Mouse (Mus musculus): Measurements from ENCODE around the gene Ears2. TPM values are rescaled to one million over a fixed set of nuclear protein-coding genes. Genes with fewer than 3 reads are reported as not detected.
"Not testable (repeated sequence)": the region's sequence is repeated elsewhere in the genome, so short reads cannot be mapped to it uniquely, and the experiment has no call there.

The Ears2 gene
- polyA plus RNA-seq (2015; fragmentation: Nextera tagmentation; extraction: Ambion mirVana): 15.4 and 16.2 TPM in 2 replicates

GRCm38 (mm10) chr7:122066945-122067516 is at the start of gene Ears2, which contains the start of gene Ubfd1:
Gene Ears2, minus strand, starts transcription at chr7:122067263.
Gene Ubfd1, plus strand, starts transcription at chr7:122067175.
- Histone ChIP-seq H3K36me3 (peaks cover 40% of the 10 kb centered on the region), H3K27ac (peak within 1 kb of the TSS; percentile 92), H3K4me2 (replicated peaks) (peak within 1 kb of the TSS; percentile 76), H3K9me3 (no peaks in the 10 kb centered on the region), H3K4me3 (peak within 1 kb of the TSS; percentile 100), H3K9ac (peak within 1 kb of the TSS; percentile 99), H3K27me3 (no peaks in the 10 kb centered on the region), H3K4me1 (peaks cover 30% of the 10 kb centered on the region)
- under 1% methylated on average over 59 of the region's 60 CpGs for WGBS
- peak; percentile 98 for ATAC-seq (ENCODE audit: low FRiP score, low read depth)

GRCm38 (mm10) chr7:122108206-122108605 is 41.1 kb upstream of the Ears2 start:
- H3K27me3 ChIP-seq: no peaks in the 10 kb centered on the region
- no peak overlapping the region for H3K9ac ChIP-seq
- H3K36me3 ChIP-seq: peaks cover 45% of the 10 kb centered on the region
- no peak overlapping the region for H3K4me2 ChIP-seq (replicated peaks)
- no peak overlapping the region for H3K4me3 ChIP-seq
- WGBS: 93% methylated on average over 6 of the region's 6 CpGs
- H3K9me3 ChIP-seq: no peaks in the 10 kb centered on the region
- no peak overlapping the region for H3K27ac ChIP-seq
- ATAC-seq (ENCODE audit: low FRiP score, low read depth): no peak
- no peaks in the 10 kb centered on the region for H3K4me1 ChIP-seq

DNA sequence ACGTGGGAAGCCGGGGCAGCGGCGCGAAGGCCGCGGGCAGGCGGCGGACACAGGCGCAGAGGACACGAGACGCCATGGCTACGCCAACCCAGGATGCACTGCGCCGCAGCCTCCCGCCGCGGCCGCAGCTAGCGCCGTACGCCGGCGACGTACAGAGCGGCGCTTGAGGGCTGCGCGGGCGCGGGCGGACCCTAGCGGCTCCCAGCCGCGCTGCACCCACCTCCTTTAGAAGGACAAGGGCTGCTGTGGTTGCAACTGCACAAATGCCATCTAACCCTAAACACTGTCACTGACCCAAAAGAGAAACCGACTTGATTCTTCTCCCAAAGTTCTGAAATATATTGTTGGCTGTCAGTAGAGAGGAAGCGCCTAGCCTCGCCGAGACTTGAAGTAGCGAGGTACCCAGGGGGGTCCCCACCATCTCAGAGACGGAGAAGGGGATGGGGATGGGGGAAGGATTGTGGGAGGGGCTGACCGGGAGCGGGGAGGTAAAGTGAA is 34.7 kb upstream of the Ears2 start, which contains the start of gene Ndufab1:
TSS of gene Ndufab1 (minus strand) at position 140 of the 498 bp plus-strand sequence.
- Histone ChIP-seq H3K9me3 (no peaks in the 10 kb centered on the region), H3K27ac (no peak within 1 kb of the TSS), H3K9ac (peak within 1 kb of the TSS; percentile 88), H3K4me3 (peak within 1 kb of the TSS; percentile 59), H3K36me3 (peaks cover 20% of the 10 kb centered on the region), H3K4me2 (replicated peaks) (peak within 1 kb of the TSS; percentile 91), H3K4me1 (peaks cover 14% of the 10 kb centered on the region), H3K27me3 (no peaks in the 10 kb centered on the region)
- whole genome bisulfite sequencing: 1% methylated on average over 41 of the region's 43 CpGs
- peak; percentile 99 for ATAC-seq (ENCODE audit: low FRiP score, low read depth)

DNA sequence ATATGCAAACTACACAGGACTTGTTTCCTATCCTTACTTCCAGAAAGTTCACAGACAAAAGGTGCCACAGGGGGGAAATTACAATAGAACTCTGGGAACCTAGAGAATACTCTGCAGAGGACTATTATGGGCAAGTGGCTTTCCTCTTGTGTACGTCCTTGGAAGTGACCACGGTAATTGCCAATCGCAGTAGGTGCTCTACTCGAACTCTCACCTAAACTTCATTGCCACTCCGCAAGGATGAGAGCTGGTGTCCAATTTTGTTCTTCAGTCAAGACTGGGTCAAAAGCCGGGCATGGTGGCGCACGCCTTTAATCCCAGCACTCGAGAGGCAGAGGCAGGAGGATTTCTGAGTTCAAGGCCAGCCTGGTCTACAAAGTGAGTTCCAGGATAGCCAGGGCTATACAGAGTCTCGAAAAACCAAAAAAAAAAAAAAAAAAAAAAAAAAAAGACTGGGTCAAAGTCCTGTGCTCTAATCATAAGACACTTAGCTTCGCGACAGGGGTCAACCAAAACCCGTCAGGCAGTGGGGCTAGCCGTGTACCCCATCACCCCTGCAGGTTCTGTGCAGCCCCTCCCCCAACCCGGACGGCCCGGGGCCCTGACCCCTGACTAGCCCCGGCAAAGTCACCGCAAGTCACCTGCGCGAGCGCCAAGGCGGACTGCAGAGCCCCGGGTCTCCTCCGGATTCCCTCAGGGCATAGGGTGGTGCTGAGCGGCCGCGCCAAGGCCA is 34.1 kb upstream of the Ears2 start:
- H3K36me3 ChIP-seq: peaks cover 24% of the 10 kb centered on the region
- H3K27ac ChIP-seq, H3K9me3 ChIP-seq, H3K27me3 ChIP-seq: not testable (repeated sequence)
- peak overlapping the region; percentile 91 for H3K4me2 ChIP-seq (replicated peaks)
- H3K9ac ChIP-seq: peak overlapping the region; percentile 88
- H3K4me3 ChIP-seq: peak overlapping the region; percentile 59
- WGBS: 7% methylated on average over 23 of the region's 28 CpGs
- ATAC-seq (ENCODE audit: low FRiP score, low read depth): peak; percentile 73
- peaks cover 14% of the 10 kb centered on the region for H3K4me1 ChIP-seq

DNA sequence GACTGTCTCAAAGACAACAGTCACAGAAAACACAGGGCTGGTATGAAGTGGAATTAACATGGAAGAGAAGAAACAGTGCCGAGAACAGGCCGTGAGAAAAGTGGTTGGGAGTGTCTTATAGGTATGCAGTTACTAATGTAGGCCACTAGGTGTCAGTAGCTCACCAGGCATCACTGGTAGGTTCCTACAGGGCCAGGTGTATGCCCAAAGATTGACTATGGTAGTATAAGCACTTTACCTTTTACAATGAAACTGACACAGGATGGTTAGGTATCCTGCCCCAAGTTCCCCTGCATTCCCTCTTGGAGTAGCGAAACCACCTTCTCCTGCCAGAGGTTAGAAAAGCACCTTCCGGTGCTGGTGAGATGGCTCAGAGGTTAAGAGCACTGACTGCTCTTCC is 32.2 kb upstream of the Ears2 start:
- no peaks in the 10 kb centered on the region for H3K9me3 ChIP-seq
- peaks cover 14% of the 10 kb centered on the region for H3K4me1 ChIP-seq
- peaks cover 44% of the 10 kb centered on the region for H3K36me3 ChIP-seq
- 0 out of 2 replicates have a peak overlapping the region, but pooled peaks have one; percentile 0 for H3K4me2 ChIP-seq (replicated peaks)
- no peak overlapping the region for H3K9ac ChIP-seq
- no peak overlapping the region for H3K4me3 ChIP-seq
- WGBS: 60% methylated on average over 4 of the region's 4 CpGs
- H3K27me3 ChIP-seq: no peaks in the 10 kb centered on the region
- H3K27ac ChIP-seq: no peak overlapping the region
- no peak for ATAC-seq (ENCODE audit: low FRiP score, low read depth)

- Histone ChIP-seq H3K36me3 (peaks cover 53% of the 10 kb centered on the region), H3K4me2 (replicated peaks) (no peak overlapping the region), H3K9ac (no peak overlapping the region), H3K4me3 (no peak overlapping the region), H3K27me3 (no peaks in the 10 kb centered on the region), H3K9me3 (no peaks in the 10 kb centered on the region), H3K27ac (no peak overlapping the region), H3K4me1 (peaks cover 14% of the 10 kb centered on the region)
- 89% methylated on average over 3 of the region's 3 CpGs for WGBS
- ATAC-seq (ENCODE audit: low FRiP score, low read depth): no peak
Measured at GRCm38 (mm10) chr7:122098009-122098408, 30.9 kb upstream of the Ears2 start.

DNA sequence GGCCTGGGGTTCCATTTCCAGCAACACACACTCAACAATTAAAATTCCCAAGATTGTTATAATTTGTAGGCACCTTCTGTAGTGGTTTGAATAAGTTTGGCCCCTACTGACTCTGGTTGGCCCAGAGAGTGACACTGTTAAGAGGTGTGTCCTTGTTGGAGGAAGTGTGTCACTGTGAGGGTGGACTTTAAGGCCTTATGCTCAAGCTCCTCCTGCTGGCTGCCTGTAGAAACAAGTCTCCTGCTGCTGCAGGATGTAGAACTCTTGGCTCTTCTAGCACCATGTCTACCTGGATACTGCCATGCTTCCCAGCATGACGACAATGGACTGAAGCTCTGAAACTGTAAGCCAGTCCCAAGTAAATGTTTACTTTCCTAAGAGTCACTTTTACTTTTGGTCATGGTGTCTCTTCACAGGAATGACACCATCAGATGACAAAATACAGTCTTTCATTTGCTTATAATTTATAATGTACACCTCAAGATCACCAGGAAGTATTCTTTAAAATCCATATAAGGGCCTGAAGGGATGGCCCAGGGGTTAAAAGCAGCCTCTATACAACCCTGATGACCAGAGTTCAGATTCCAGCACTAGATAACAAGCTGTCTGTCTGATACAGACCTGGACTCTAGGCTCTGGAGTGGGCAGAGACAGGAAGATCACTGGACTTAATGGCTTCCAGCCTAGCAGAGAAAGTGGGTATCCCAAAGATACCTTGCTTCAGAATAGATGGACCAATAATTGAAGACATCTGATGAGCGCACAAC is 27.7 kb upstream of the Ears2 start:
- H3K36me3 ChIP-seq: peaks cover 81% of the 10 kb centered on the region
- no peaks in the 10 kb centered on the region for H3K27me3 ChIP-seq
- 94% methylated on average over 2 of the region's 2 CpGs for WGBS
- no peak overlapping the region for H3K4me2 ChIP-seq (replicated peaks)
- no peak overlapping the region for H3K27ac ChIP-seq
- peaks cover under 1% of the 10 kb centered on the region for H3K4me1 ChIP-seq
- H3K9me3 ChIP-seq: no peaks in the 10 kb centered on the region
- H3K4me3 ChIP-seq: no peak overlapping the region
- no peak overlapping the region for H3K9ac ChIP-seq
- no peak for ATAC-seq (ENCODE audit: low FRiP score, low read depth)

GRCm38 (mm10) chr7:122087195-122087982 is 20.3 kb upstream of the Ears2 start:
- no peak for ATAC-seq (ENCODE audit: low FRiP score, low read depth)
- WGBS: 92% methylated on average over 11 of the region's 11 CpGs

DNA sequence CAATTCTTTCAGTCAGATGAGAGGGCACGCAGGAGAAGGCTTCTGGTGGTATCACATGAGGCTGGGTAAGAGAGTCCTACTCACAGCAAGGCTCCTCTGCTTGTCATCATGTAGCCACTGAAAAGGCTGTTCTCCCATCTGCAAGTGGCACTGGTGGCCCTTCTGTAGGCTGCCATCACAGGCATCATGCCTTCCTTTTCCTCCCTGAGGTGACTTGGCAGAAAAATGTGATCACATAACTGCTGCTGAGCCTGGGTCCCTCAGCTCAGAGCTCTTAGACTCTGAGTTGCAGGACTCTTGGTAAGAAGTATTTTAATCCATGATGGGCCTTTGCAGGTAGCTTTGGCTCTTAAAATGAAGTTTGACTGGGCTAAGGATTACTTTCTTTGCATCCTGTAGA is 14.0 kb upstream of the Ears2 start:
- WGBS: 97% methylated on average over 1 of the region's 1 CpGs
- Histone ChIP-seq H3K36me3 (peaks cover 87% of the 10 kb centered on the region), H3K4me3 (no peak overlapping the region), H3K27me3 (no peaks in the 10 kb centered on the region), H3K27ac (no peak overlapping the region), H3K9me3 (no peaks in the 10 kb centered on the region), H3K4me2 (replicated peaks) (no peak overlapping the region), H3K9ac (no peak overlapping the region), H3K4me1 (no peaks in the 10 kb centered on the region)
- ATAC-seq (ENCODE audit: low FRiP score, low read depth): no peak

More at GRCm38 (mm10) chr7:122087195-122087982, 20.3 kb upstream of the Ears2 start:
- Histone ChIP-seq H3K4me2 (replicated peaks) (no peak overlapping the region), H3K27ac (no peak overlapping the region), H3K9ac (no peak overlapping the region), H3K36me3 (peaks cover 85% of the 10 kb centered on the region), H3K27me3 (no peaks in the 10 kb centered on the region), H3K4me1 (no peaks in the 10 kb centered on the region), H3K9me3 (no peaks in the 10 kb centered on the region), H3K4me3 (no peak overlapping the region)

DNA sequence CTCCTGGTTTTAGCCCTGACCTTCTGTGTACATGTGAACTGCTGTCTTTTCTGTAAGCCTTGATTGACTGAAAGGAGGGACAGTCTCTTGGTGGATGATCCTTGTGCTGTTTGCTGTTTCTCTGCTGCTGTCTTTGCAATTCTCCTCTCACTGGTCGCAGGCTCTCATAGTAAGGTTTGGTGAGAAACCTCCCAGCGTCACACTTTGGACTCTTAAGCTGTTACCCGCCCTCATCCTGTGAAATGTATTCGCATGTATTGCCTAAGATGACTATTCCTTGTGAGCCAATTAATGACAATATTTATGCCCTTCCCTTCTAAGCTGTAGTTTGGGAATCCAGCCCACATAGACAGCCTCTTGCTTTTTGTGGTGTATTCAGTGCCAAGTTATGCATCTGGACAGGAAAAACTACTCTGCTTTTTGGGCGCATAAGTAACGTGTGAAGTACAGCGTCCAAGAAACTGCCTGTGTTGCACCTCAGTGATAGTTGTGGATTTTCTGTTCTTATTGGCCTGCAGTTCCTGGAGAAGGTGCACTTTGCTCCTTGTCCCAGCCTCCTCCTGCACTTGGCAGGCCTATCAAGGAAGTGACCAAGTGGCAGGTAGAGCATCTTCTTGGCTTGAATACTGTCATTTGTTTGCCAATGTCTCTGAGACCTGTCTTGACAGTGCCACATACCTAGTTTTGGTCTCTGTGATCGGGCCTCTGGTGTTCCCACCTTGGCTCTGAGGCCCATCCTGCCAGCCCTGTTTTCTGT is 12.9 kb upstream of the Ears2 start:
- H3K4me3 ChIP-seq: no peak overlapping the region
- 93% methylated on average over 8 of the region's 8 CpGs for WGBS
- peaks cover 88% of the 10 kb centered on the region for H3K36me3 ChIP-seq
- no peak overlapping the region for H3K27ac ChIP-seq
- H3K4me1 ChIP-seq: no peaks in the 10 kb centered on the region
- no peaks in the 10 kb centered on the region for H3K27me3 ChIP-seq
- H3K4me2 ChIP-seq (replicated peaks): no peak overlapping the region
- no peak for ATAC-seq (ENCODE audit: low FRiP score, low read depth)
- H3K9ac ChIP-seq: no peak overlapping the region
- H3K9me3 ChIP-seq: no peaks in the 10 kb centered on the region

GRCm38 (mm10) chr7:122074374-122074773 is 7.3 kb upstream of the Ears2 start:
- Histone ChIP-seq H3K4me2 (replicated peaks) (no peak overlapping the region), H3K36me3 (peaks cover 96% of the 10 kb centered on the region), H3K9me3 (no peaks in the 10 kb centered on the region), H3K9ac (no peak overlapping the region), H3K27ac (no peak overlapping the region), H3K27me3 (no peaks in the 10 kb centered on the region), H3K4me1 (peaks cover 6% of the 10 kb centered on the region), H3K4me3 (no peak overlapping the region)
- ATAC-seq (ENCODE audit: low FRiP score, low read depth): no peak
- WGBS: 86% methylated on average over 3 of the region's 3 CpGs

All from limb, embryonic 13.5 days (tissue).